Mouse (Mus musculus): ENCODE data around the gene Vdr.

- TF ChIP-seq CTCF (IDR thresholded peaks at IDR 0.05) (peak; percentile 56), EP300 (IDR thresholded peaks at IDR 0.05) (peak; percentile 89)
These were observed 81.5 kb downstream of the Vdr start for GRCm38 (mm10) chr15:97828901-97829338.

Data from lung, postnatal 0 days (tissue).